Mouse (Mus musculus) hindbrain, embryonic 14.5 days (tissue): Measurements from ENCODE around the gene Mrpl50. TPM values are rescaled to one million over a fixed set of nuclear protein-coding genes. Genes with fewer than 3 reads are reported as not detected.
"Not testable (repeated sequence)": the region's sequence is repeated elsewhere in the genome, so short reads cannot be mapped to it uniquely, and the experiment has no call there.

Experiments used
- ATAC-seq: fragments of 200-750 bp; cut with Nextera tagmentation; 2 replicates; pipeline ENCODE4 v1.8.0; 2017; ENCODE audit warnings: moderate number of reproducible peaks, mild to moderate bottlenecking, moderate TSS enrichment, moderate library complexity; ENCODE audit not compliant: low FRiP score
- DNase-seq: peaks from one replicate; pipeline ENCODE4 v3.0.0-alpha.2; 2015; ENCODE audit warnings: low spot score
- H3K27ac ChIP-seq: fragments of 300-500 bp; sonication (generic); 2 replicates; pipeline ENCODE4 v1.5.1; 2014; ENCODE audit warnings: mild to moderate bottlenecking, moderate library complexity
- H3K27me3 ChIP-seq: fragments of 300-500 bp; sonication (generic); 2 replicates; pipeline ENCODE4 v1.6.1; 2014; ENCODE audit warnings: mild to moderate bottlenecking, low read length, mixed read lengths; ENCODE audit not compliant: control insufficient read depth, insufficient read depth
- H3K36me3 ChIP-seq: fragments of 300-500 bp; sonication (generic); replicated peaks from 2 replicates; pipeline ENCODE4 v1.6.1; 2014; ENCODE audit not compliant: control insufficient read depth, insufficient read depth
- H3K4me1 ChIP-seq: fragments of 300-500 bp; sonication (generic); replicated peaks from 2 replicates; pipeline ENCODE4 v1.6.1; 2014; ENCODE audit warnings: antibody characterized with exemption, low read length, mixed read lengths; ENCODE audit not compliant: control insufficient read depth, insufficient read depth
- H3K4me2 ChIP-seq: fragments of 300-500 bp; sonication (generic); replicated peaks from 2 replicates; pipeline ENCODE4 v1.6.1; 2014; ENCODE audit warnings: mild to moderate bottlenecking, moderate library complexity
- H3K4me3 ChIP-seq: fragments of 300-500 bp; sonication (generic); replicated peaks from 2 replicates; pipeline ENCODE4 v1.5.1; 2014; ENCODE audit warnings: mild to moderate bottlenecking, low read length
- H3K9ac ChIP-seq: fragments of 300-500 bp; sonication (generic); 2 replicates; pipeline ENCODE4 v1.6.1; 2014
- H3K9me3 ChIP-seq: fragments of 300-500 bp; sonication (generic); 2 replicates; pipeline ENCODE4 v1.6.1; 2016; ENCODE audit warnings: low read length; ENCODE audit not compliant: control insufficient read depth
- WGBS: fragments of 180-500 bp; shearing (Covaris S2); extraction: QIAGEN DNeasy Blood & Tissue Kit; methylation state at CpG from one replicate; pipeline ENCODE4 v1.1.7; 2014; 5-methylcytosine and 5-hydroxymethylcytosine counted together
- polyA plus RNA-seq: library from polyadenylated mRNA; unstranded; fragments of >200 nt; fragmentation: Nextera tagmentation; extraction: Ambion mirVana; gene quantifications from 2 replicates; pipeline ENCODE4 v1.2.1, GENCODE M21; 2014

Gene Mrpl50
- polyA plus RNA-seq, 1 experiment from 2014 or later, result 77.3 TPM

DNA sequence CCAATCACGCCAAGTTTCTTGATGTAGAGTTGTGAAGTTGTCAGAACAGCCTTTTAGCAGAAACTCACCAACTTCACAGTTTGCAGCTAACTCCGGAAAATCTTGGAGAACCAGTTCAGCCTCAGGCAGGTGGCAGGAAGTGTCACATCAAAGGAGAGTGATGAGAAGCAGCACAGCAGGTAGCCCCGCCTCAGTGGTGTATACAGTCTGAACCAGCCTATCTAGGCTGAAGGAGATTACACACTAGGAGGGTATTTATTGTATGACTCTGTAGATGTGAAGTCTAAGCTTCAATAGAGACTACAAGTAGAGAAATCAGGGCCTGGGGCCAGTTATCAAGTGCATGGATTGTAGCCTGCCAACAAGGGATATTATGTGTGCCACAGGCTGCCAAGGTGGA lies 40.0 kb downstream of the Mrpl50 start:
- DNase-seq (no peak), ATAC-seq (no peak)
- Histone ChIP-seq H3K9me3 (no peaks in the 10 kb centered on the region), H3K36me3 (no peaks in the 10 kb centered on the region), H3K4me1 (peaks cover 6% of the 10 kb centered on the region; the same call in 1 of the 2 replicates), H3K4me2 (no peak overlapping the region), H3K4me3 (no peak overlapping the region), H3K9ac (no peak overlapping the region), H3K27ac (no peak overlapping the region), H3K27me3 (no peaks in the 10 kb centered on the region)
- whole genome bisulfite sequencing, result 60% methylated on average over 3 of the region's 3 CpGs

DNA sequence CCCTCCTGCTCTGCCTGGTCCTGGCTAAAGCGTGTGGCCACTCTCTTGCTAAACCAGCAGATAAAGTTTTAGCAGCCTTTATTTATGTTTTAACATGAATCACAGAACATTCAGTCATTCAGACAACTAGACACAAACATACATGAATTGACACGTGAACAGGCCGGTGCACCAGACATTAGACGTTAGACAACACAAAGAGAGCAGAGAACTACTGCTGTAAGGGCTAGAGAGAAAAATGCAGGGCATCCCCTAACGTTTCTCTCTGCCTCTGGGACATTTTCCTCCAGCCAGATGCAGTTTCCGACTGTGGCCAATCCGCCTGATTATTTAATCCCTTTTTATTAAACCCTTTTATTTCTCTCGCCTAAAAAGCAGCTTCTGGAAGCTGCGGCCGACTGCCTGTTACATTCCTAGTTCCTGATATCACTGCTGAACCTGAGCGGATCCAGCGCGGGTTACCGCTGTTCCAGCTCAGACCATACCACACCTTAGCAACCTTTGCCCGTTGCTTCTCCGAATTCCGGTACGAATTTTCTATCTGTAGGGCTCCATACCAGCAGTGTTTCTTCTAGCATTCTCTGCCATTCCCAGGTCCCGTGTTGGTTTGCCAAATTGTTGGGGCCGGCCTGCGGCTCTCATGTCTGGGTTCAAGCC lies 40.7 kb downstream of the Mrpl50 start:
- H3K4me2 ChIP-seq, result no peak overlapping the region; the same call in 1 of the 2 replicates
- H3K9ac ChIP-seq, result no peak overlapping the region
- no peak for ATAC-seq
- no peaks in the 10 kb centered on the region for H3K36me3 ChIP-seq
- H3K27me3 ChIP-seq, result no peaks in the 10 kb centered on the region
- H3K27ac ChIP-seq, result no peak overlapping the region
- H3K9me3 ChIP-seq, result no peaks in the 10 kb centered on the region
- H3K4me3 ChIP-seq, result no peak overlapping the region
- WGBS, result 27% methylated on average over 21 of the region's 21 CpGs
- no peak for DNase-seq
- peaks cover 6% of the 10 kb centered on the region; the same call in 1 of the 2 replicates for H3K4me1 ChIP-seq

DNA sequence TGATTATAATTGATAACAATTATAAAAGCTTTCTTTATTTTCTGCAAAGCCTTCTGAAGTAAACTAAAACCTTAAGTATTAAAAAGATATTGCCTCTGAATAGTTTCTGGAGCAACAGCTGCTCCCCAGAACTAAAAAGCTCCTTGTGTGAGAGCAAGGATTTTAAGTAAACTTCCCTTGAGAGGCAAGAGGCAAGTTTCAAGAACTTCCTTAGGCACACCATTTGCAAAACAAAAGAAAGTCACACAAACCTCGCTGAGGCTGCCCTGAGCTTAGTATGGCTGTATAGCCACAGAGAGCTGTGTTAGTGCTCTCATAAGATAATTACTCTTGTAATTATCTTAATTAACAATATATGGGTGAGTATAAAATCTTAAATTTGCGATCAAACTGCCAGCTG lies 41.9 kb downstream of the Mrpl50 start:
- H3K4me3 ChIP-seq, result not testable (repeated sequence)
- 12% methylated on average over 2 of the region's 2 CpGs for WGBS

DNA sequence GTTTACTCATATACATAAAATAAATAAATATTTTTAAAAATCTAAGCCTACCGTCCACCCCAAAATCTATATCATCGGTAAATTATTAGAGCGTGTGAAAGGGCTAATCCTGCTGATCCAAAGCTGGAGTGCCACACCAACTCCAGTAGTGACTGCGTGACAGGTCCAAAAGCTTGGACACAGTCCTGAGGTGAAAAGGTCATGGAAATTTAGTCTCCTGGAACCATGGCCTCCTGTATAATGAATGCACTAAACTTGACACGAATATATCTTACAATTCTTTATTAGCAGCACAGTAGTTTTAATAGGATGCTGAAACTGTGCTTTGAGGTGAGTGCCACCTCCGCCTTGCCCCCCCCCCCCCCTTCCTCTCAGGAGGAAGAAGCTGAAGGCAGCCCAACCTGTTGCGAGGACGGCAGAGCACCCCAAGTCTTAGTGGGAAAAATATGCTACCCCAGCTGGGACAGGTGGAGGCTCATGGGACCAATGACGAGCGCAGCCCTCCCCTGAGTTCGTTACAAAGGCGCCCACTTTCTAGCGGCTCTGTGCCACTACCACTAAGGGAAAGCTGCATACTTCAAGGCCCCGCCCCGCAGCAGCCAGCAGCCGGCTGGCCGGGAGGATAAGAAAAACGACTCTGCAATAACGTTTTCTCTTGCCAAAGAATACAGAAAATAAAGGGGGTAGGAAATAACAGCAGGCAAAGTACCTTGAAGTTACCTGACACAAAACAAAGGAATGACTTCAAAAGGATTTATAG lies 42.6 kb downstream of the Mrpl50 start:
- Histone ChIP-seq H3K36me3 (no peaks in the 10 kb centered on the region), H3K4me1 (peaks cover 6% of the 10 kb centered on the region; the same call in 1 of the 2 replicates), H3K4me3 (0 out of 2 replicates have a peak overlapping the region, but pooled peaks have one; percentile 9), H3K27me3 (no peaks in the 10 kb centered on the region), H3K4me2 (peak overlapping the region; percentile 49), H3K9ac (no peak overlapping the region), H3K27ac (no peak overlapping the region), H3K9me3 (no peaks in the 10 kb centered on the region)
- ATAC-seq (peak; percentile 60; the same call in 1 of the 2 replicates), DNase-seq (no peak)
- 20% methylated on average over 18 of the region's 19 CpGs for WGBS

More for the DNA sequence above, 41.9 kb downstream of the Mrpl50 start:
- not testable (repeated sequence) for ATAC-seq, H3K4me2 ChIP-seq, H3K27me3 ChIP-seq, H3K36me3 ChIP-seq, H3K27ac ChIP-seq, H3K4me1 ChIP-seq, H3K9ac ChIP-seq, H3K9me3 ChIP-seq, DNase-seq

DNA sequence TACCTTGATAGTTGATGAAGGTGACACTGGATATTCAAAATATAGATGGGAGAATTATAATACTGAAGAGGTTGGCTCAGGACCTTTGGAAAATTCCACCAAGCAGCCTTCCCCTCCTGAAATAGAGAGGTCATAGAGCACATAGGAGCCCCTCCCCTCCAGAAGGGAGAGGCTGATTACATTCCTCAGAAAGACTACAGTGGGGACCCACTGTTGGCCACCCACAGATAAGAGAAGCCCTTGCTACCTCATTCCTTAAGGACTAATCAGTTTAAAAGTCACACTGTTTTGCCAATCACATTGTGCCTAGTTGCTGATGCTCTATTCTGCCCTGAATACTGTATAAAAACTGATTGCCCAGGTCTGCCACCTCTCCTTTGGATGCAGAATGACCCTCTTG lies 46.3 kb downstream of the Mrpl50 start:
- DNase-seq, result no peak
- no peaks in the 10 kb centered on the region for H3K27me3 ChIP-seq
- peaks cover 6% of the 10 kb centered on the region; the same call in 1 of the 2 replicates for H3K4me1 ChIP-seq
- no peak overlapping the region for H3K9ac ChIP-seq
- ATAC-seq, result no peak
- no peaks in the 10 kb centered on the region for H3K9me3 ChIP-seq
- no peaks in the 10 kb centered on the region for H3K36me3 ChIP-seq
- no peak overlapping the region for H3K27ac ChIP-seq
- no peak overlapping the region for H3K4me2 ChIP-seq
- H3K4me3 ChIP-seq, result no peak overlapping the region

DNA sequence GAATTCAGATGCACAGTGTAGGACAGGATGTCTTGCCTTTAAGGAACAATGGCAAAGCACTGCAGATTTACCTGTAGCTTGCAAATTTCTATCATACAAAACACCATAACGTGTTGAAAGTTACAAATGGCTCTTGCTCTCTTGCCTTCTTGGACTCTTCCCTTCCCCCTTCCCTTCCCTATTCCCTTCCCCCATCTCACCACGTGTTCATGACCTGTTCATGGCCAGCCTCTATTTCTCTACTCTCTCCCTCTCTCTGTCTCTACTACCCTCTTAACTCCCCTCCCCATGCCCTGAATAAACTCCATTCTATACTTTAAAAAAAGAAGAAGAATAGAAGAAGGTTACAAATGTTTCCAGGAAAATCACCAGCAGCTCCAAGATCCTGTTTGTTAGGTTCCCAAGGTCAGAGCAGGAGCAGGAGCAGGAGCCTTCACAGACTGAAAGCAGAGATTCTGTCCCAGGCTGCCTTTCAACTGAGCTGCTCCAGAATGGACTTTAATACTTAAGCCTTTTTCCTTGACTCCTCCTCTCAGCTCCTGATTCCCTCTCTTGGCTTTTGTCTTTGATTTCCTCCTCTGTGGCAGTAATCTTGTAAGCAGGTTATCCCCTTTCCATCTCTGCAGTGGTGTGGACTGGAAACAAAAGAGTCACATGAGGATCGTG lies 47.3 kb downstream of the Mrpl50 start, which contains the start of gene Acnat1:
TSS of gene Acnat1 (minus strand) at position 478 of the 666 bp plus-strand sequence.
- peaks cover 5% of the 10 kb centered on the region; the same call in 1 of the 2 replicates for H3K4me1 ChIP-seq
- ATAC-seq (no peak), DNase-seq (no peak)
- no peak within 1 kb of the TSS for H3K4me3 ChIP-seq
- H3K9ac ChIP-seq, result no peak within 1 kb of the TSS
- H3K27ac ChIP-seq, result no peak within 1 kb of the TSS
- H3K9me3 ChIP-seq, result no peaks in the 10 kb centered on the region
- 58% methylated on average over 3 of the region's 3 CpGs for WGBS
- H3K4me2 ChIP-seq, result no peak within 1 kb of the TSS
- H3K27me3 ChIP-seq, result no peaks in the 10 kb centered on the region
- no peaks in the 10 kb centered on the region for H3K36me3 ChIP-seq

DNA sequence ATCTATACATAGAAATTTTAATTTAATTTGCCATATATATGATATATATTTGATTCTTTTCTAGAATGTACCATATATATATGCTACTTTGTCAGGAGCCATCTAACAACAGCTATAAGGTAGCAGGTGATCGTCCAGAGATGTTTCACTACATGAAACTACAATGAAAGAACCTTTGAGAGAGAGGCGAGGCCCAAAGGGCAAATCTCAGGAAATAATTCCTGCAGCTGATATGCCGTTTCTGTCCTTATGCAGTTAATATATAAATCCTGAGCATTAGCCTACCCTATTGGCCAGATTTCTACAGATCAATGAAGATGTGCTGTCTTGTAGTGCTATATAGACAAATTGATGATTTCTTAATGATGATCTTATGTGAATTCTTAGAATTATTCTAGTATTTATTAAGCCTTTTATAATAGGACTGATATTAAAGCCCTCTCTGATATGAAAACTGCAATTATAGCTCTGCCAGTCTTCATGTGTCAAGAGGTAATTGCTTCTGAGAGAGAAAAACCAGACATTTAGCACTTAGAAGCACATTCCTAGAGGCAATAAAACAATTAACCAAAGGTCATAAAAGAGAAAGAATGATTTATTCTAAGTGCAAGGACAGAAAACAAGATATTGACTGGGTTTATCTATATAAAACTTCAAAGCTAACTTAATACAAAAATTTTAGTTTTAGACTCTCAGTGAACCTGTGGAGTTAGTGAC lies 51.3 kb downstream of the Mrpl50 start:
- Histone ChIP-seq H3K4me3 (no peak overlapping the region), H3K9me3 (no peaks in the 10 kb centered on the region), H3K27me3 (no peaks in the 10 kb centered on the region), H3K36me3 (no peaks in the 10 kb centered on the region), H3K27ac (no peak overlapping the region), H3K4me1 (no peaks in the 10 kb centered on the region), H3K9ac (no peak overlapping the region), H3K4me2 (no peak overlapping the region)
- ATAC-seq, result no peak
- WGBS, result 87% methylated on average over 3 of the region's 3 CpGs
- DNase-seq, result no peak

DNA sequence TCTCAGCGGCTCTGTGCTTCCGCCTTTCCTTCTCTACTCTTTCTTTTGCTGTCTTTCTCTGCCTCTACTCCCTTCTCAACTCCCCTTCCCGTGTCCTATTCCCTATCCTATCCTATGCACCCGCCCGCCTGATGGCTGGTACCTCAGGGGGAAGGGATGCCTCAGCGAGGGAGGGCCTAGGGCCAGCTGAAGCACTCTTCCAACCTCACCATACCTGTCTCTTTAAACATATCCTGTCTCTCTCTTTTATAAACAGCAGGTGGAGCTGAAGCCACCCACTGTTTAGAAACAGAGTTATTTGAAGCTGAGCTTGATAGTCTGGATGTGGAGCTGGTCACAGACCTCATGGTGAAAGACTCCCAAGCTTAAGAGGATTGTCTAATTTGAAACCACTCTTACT lies 53.5 kb downstream of the Mrpl50 start:
- WGBS, result 90% methylated on average over 6 of the region's 6 CpGs
- H3K27me3 ChIP-seq, result no peaks in the 10 kb centered on the region
- no peaks in the 10 kb centered on the region for H3K36me3 ChIP-seq
- no peak for ATAC-seq
- H3K4me3 ChIP-seq, result no peak overlapping the region
- H3K4me2 ChIP-seq, result no peak overlapping the region
- no peak overlapping the region for H3K27ac ChIP-seq
- DNase-seq, result no peak
- no peak overlapping the region for H3K9ac ChIP-seq
- H3K9me3 ChIP-seq, result no peaks in the 10 kb centered on the region
- H3K4me1 ChIP-seq, result no peaks in the 10 kb centered on the region
